Mouse (Mus musculus) R1 (cell line): Measurements from ENCODE around the gene Mmp11.
"Not testable (repeated sequence)": the region's sequence is repeated elsewhere in the genome, so short reads cannot be mapped to it uniquely, and the experiment has no call there.

Source experiments
- DNase-seq: peaks from one replicate; pipeline ENCODE4 v3.0.0-alpha.2; 2018; ENCODE audit warnings: low read depth, low spot score

Gene Mmp11

GRCm38 (mm10) chr10:75897373-75897772 lies 38.9 kb downstream of the Mmp11 start:
- DNase-seq, result peak; percentile 77

GRCm38 (mm10) chr10:75896208-75896607 lies 40.1 kb downstream of the Mmp11 start:
- DNase-seq, result no peak

- no peak for DNase-seq
Observed at GRCm38 (mm10) chr10:75895730-75896129, 40.6 kb downstream of the Mmp11 start.

- DNase-seq, result no peak
Observed at GRCm38 (mm10) chr10:75894601-75895000, 41.7 kb downstream of the Mmp11 start.

GRCm38 (mm10) chr10:75893089-75893750 lies 43.1 kb downstream of the Mmp11 start, which contains the start of gene Derl3:
Derl3 (plus strand) TSS chr10:75893413.
- peak; percentile 100 for DNase-seq

- no peak for DNase-seq
Observed at GRCm38 (mm10) chr10:75889406-75890153, 46.7 kb downstream of the Mmp11 start.

- not testable (repeated sequence) for DNase-seq
Observed at GRCm38 (mm10) chr10:75887504-75887903, 48.8 kb downstream of the Mmp11 start.

GRCm38 (mm10) chr10:75884742-75885141 lies 51.6 kb downstream of the Mmp11 start:
- DNase-seq, result no peak

GRCm38 (mm10) chr10:75883232-75883552 lies 53.1 kb downstream of the Mmp11 start:
- peak; percentile 95 for DNase-seq

- peak; percentile 84 for DNase-seq
Observed at GRCm38 (mm10) chr10:75882433-75883231, 53.7 kb downstream of the Mmp11 start.

- peak; percentile 82 for DNase-seq
Observed at GRCm38 (mm10) chr10:75881578-75882432, 54.5 kb downstream of the Mmp11 start.

GRCm38 (mm10) chr10:75880771-75881577 lies 55.3 kb downstream of the Mmp11 start:
- no peak for DNase-seq

GRCm38 (mm10) chr10:75880351-75880750 lies 55.9 kb downstream of the Mmp11 start:
- peak; percentile 51 for DNase-seq

- peak; percentile 27 for DNase-seq
Observed at GRCm38 (mm10) chr10:75878836-75879235, 57.5 kb downstream of the Mmp11 start.

GRCm38 (mm10) chr10:75873543-75874170 lies 62.6 kb downstream of the Mmp11 start:
- DNase-seq, result no peak
